16 mouse cellular contexts compared by ENCODE assay signal in genomic region chr1:107562110-107562509, GRCm38 (mm10). TPM values are rescaled to one million over a fixed set of nuclear protein-coding genes. Genes with fewer than 3 reads are reported as not detected.
A peak's percentile ranks its signal among the peaks of the same experiment; 100 is the strongest.
DNase-seq lines count a peak whose midpoint lies in the region; ATAC-seq and TF ChIP-seq lines count a peak whose summit lies in the region.
"Had no signal": no experiment of that assay in that cellular context is flagged by ENCODE, and none has a peak within 500 bp of the region (broad histone marks: within the 10 kb centered on the region; RNA-seq: fewer than 3 reads in every experiment).

No protein-coding gene starts in this region.

- H3K9me3 ChIP-seq in intestine, postnatal 0 days (ENCODE audit: control insufficient read depth): no peaks in the 10 kb centered on the region
- H3K9me3 ChIP-seq in intestine, embryonic 16.5 days (ENCODE audit: control insufficient read depth, low read length): no peaks in the 10 kb centered on the region
- H3K9me3 ChIP-seq in lung, postnatal 0 days (ENCODE audit: low read length): no peaks in the 10 kb centered on the region
- H3K9me3 ChIP-seq: heart, embryonic 15.5 days; limb, embryonic 12.5 days; midbrain, embryonic 10.5 days had no signal

- in situ Hi-C loops in Patski (cut with MboI; ENCODE audit: low pct_unique_long_range_greater_than_20kb): no loop called here

- no peak overlapping the region for H3K9ac ChIP-seq in intestine, postnatal 0 days (ENCODE audit: low read depth, low read length)
- H3K9ac ChIP-seq in intestine, embryonic 16.5 days (ENCODE audit: low read depth, low read length): no peak overlapping the region
- H3K9ac ChIP-seq in lung, postnatal 0 days (replicated peaks; ENCODE audit: low read depth): no peak overlapping the region
- H3K9ac ChIP-seq: heart, embryonic 15.5 days; limb, embryonic 12.5 days had no signal

- ATAC-seq in intestine, postnatal 0 days: no peak
- ATAC-seq in intestine, embryonic 16.5 days: no peak
- ATAC-seq in lung, postnatal 0 days: no peak
- ATAC-seq in Patski: peak; percentile 44
- peak; percentile 71 to 72; a peak in 3 of 4 replicates for ATAC-seq in hematopoietic stem cell, adult 5-6 weeks (replicated peaks in 1 of 2; ENCODE audit: insufficient read depth in 1 of 2, low FRiP score in 2 of 2, low TSS enrichment in 1 of 2, low read depth in 1 of 2, poor library complexity in 2 of 2, severe bottlenecking in 2 of 2)

- H3K4me3 ChIP-seq in intestine, postnatal 0 days (ENCODE audit: low read depth, low read length): no peak overlapping the region
- H3K4me3 ChIP-seq in intestine, embryonic 16.5 days (ENCODE audit: low read length): no peak overlapping the region
- no peak overlapping the region for H3K4me3 ChIP-seq in lung, postnatal 0 days (ENCODE audit: low read depth, low read length)
- H3K4me3 ChIP-seq: heart, embryonic 15.5 days; limb, embryonic 12.5 days; midbrain, embryonic 10.5 days had no signal

- POLR2A ChIA-PET in Patski (lab: Charles Lee): no interaction called here

- CTCF ChIA-PET in Patski (lab: Charles Lee): interaction anchor here (0.8 to 1.0 kb wide), 3 partner anchors 23 to 79 kb away, joined by 3 read pairs; no protein-coding TSS in a partner anchor

- TF ChIP-seq EP300 in lung, postnatal 0 days (IDR thresholded peaks at IDR 0.05): no peak

- DNase-seq in lung, postnatal 0 days (ENCODE audit: low spot score): peak; percentile 5
- no peak for DNase-seq in lung, adult 18-20 months
- no peak for DNase-seq in Patski (ENCODE audit: low read depth, low spot score)
- no peak for DNase-seq in natural killer cell, adult 2 months (ENCODE audit: low spot score in 2 of 2)
- DNase-seq in spleen, adult 12 weeks (ENCODE audit: low spot score): no peak
- DNase-seq: cerebellum, adult 8-10 months; gastrocnemius, postnatal 25 days; kidney, postnatal 36 days; lung, adult 2 months had no signal

- TF ChIP-seq CTCF in intestine, postnatal 0 days (IDR thresholded peaks at IDR 0.05; ENCODE audit: low read depth): peak; percentile 20
- TF ChIP-seq CTCF in lung, postnatal 0 days (IDR thresholded peaks at IDR 0.05): peak; percentile 45
- peak; percentile 45 for TF ChIP-seq CTCF in Patski (IDR thresholded peaks at IDR 0.05)

- H3K36me3 ChIP-seq in intestine, postnatal 0 days (ENCODE audit: control insufficient read depth, insufficient read depth): no peaks in the 10 kb centered on the region
- H3K36me3 ChIP-seq in intestine, embryonic 16.5 days (ENCODE audit: control insufficient read depth, insufficient read depth, low read length): no peaks in the 10 kb centered on the region
- H3K36me3 ChIP-seq in lung, postnatal 0 days (ENCODE audit: insufficient read depth, low read length): no peaks in the 10 kb centered on the region
- H3K36me3 ChIP-seq: heart, embryonic 15.5 days; limb, embryonic 12.5 days; midbrain, embryonic 10.5 days had no signal

- H3K4me1 ChIP-seq in intestine, postnatal 0 days (replicated peaks; ENCODE audit: control insufficient read depth, insufficient read depth, low read length): no peaks in the 10 kb centered on the region
- no peaks in the 10 kb centered on the region for H3K4me1 ChIP-seq in intestine, embryonic 16.5 days (ENCODE audit: control insufficient read depth, insufficient read depth, low read length)
- no peaks in the 10 kb centered on the region for H3K4me1 ChIP-seq in lung, postnatal 0 days (ENCODE audit: insufficient read depth, low read depth, low read length)
- H3K4me1 ChIP-seq: heart, embryonic 15.5 days; limb, embryonic 12.5 days; midbrain, embryonic 10.5 days had no signal

- no peaks in the 10 kb centered on the region for H3K27me3 ChIP-seq in intestine, postnatal 0 days (replicated peaks; ENCODE audit: control insufficient read depth, insufficient read depth, low read length)
- H3K27me3 ChIP-seq in intestine, embryonic 16.5 days (replicated peaks; ENCODE audit: control insufficient read depth, insufficient read depth, low read length): no peaks in the 10 kb centered on the region
- no peaks in the 10 kb centered on the region for H3K27me3 ChIP-seq in lung, postnatal 0 days (replicated peaks; ENCODE audit: insufficient read depth, low read length)
- H3K27me3 ChIP-seq in Patski: peaks cover 14% of the 10 kb centered on the region
- H3K27me3 ChIP-seq: heart, embryonic 15.5 days; limb, embryonic 12.5 days had no signal

- WGBS in intestine, postnatal 0 days: 83% methylated on average over 1 of the region's 1 CpGs
- 76% methylated on average over 1 of the region's 1 CpGs for WGBS in intestine, embryonic 16.5 days
- 76% methylated on average over 1 of the region's 1 CpGs for WGBS in lung, postnatal 0 days

- H3K4me2 ChIP-seq in intestine, postnatal 0 days (replicated peaks; ENCODE audit: low read depth): no peak overlapping the region
- H3K4me2 ChIP-seq in intestine, embryonic 16.5 days (ENCODE audit: low read depth, low read length): no peak overlapping the region
- H3K4me2 ChIP-seq in lung, postnatal 0 days (replicated peaks; ENCODE audit: low read depth, low read length): no peak overlapping the region
- H3K4me2 ChIP-seq: heart, embryonic 15.5 days; limb, embryonic 12.5 days had no signal

- H3K27ac ChIP-seq in intestine, postnatal 0 days (ENCODE audit: low read depth, low read length): no peak overlapping the region
- no peak overlapping the region for H3K27ac ChIP-seq in intestine, embryonic 16.5 days (ENCODE audit: low read length)
- H3K27ac ChIP-seq in lung, postnatal 0 days (ENCODE audit: low read length): no peak overlapping the region
- H3K27ac ChIP-seq: heart, embryonic 15.5 days; limb, embryonic 12.5 days; midbrain, embryonic 10.5 days had no signal

RNA-seq across cellular contexts. Expression of gene Serpinb8, which starts 27.7 kb away (rescaled TPM):
- 0.90 and 1.5 TPM in 2 replicates for polyA plus RNA-seq in intestine, postnatal 0 days (2015; fragmentation: Nextera tagmentation; extraction: Ambion mirVana)
- polyA plus RNA-seq in intestine, embryonic 16.5 days (2015; fragmentation: Nextera tagmentation; extraction: Ambion mirVana): 0.72 and 0.81 TPM in 2 replicates
- 6.2 and 6.3 TPM in 2 replicates for polyA plus RNA-seq in lung, postnatal 0 days (2015; fragmentation: Nextera tagmentation; extraction: Ambion mirVana)
- polyA plus RNA-seq in Patski (2021): 37.6 TPM
- total RNA-seq in hematopoietic stem cell, adult 5-6 weeks (2017): 2.2 and 4.4 TPM in 2 replicates

RNA-seq across cellular contexts. Expression of gene Serpinb2, which starts 50.9 kb away (rescaled TPM):
- polyA plus RNA-seq in intestine, postnatal 0 days (2015; fragmentation: Nextera tagmentation; extraction: Ambion mirVana): not detected in 2 replicates
- 0.12 TPM in 1 of 2 replicates, not detected in the other for polyA plus RNA-seq in intestine, embryonic 16.5 days (2015; fragmentation: Nextera tagmentation; extraction: Ambion mirVana)
- 0.60 and 0.76 TPM in 2 replicates for polyA plus RNA-seq in lung, postnatal 0 days (2015; fragmentation: Nextera tagmentation; extraction: Ambion mirVana)
- polyA plus RNA-seq in Patski (2021): 4.3 TPM
- 0.50 TPM in 1 of 2 replicates, not detected in the other for total RNA-seq in hematopoietic stem cell, adult 5-6 weeks (2017)
- total RNA-seq: gastrocnemius, postnatal 25 days had no signal
- polyA plus RNA-seq: intestine, embryonic 14.5 days; midbrain, embryonic 10.5 days had no signal

Comparison
In these comparisons a context has a peak if more than half of its experiments do, and no peak if none do; other contexts are left out.
1. ATAC-seq: peak in Patski (single experiment) and hematopoietic stem cell, adult 5-6 weeks (2 of 2); none in intestine, postnatal 0 days (single experiment), intestine, embryonic 16.5 days (single experiment) and lung, postnatal 0 days (single experiment).
2. Peak in every context shown above with its lines, with median percentiles within 50 percentile points of each other: CTCF ChIP-seq.